Mouse (Mus musculus): Measurements from ENCODE around the gene Nfkbil1. TPM values are rescaled to one million over a fixed set of nuclear protein-coding genes. Genes with fewer than 3 reads are reported as not detected.
"Not testable (repeated sequence)": the region's sequence is repeated elsewhere in the genome, so short reads cannot be mapped to it uniquely, and the experiment has no call there.

Nfkbil1 gene
- polyA plus RNA-seq, 1 experiment, result 20.1 TPM

DNA sequence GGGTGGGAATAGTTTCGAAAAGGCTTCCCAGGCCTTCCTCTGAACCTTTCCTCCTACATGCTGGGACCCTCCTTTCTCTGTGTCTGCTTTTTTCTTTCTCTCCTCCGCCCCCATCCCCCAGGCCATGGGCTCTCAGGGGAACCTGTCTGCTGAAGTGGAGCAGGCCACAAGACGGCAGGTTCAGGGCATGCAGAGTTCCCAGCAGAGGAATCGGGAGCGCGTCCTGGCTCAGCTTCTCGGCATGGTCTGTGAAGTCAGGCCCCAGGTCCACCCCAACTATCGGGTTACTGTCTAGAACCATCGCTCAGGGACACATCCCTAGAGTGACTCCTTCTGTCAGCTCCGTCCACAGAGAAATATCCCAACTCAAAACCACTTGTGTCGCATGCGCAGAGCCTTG is 1.9 kb upstream of the Nfkbil1 start:
- peaks cover 12% of the 10 kb centered on the region for H3K36me3 ChIP-seq (ENCODE audit: control insufficient read depth, insufficient read depth)
- H3K27me3 ChIP-seq (ENCODE audit: control insufficient read depth, insufficient read depth, insufficient read length), result no peaks in the 10 kb centered on the region
- no peak overlapping the region for H3ac ChIP-seq (ENCODE audit: control insufficient read depth, insufficient read length, low read depth)
- no peak overlapping the region for H3K4me3 ChIP-seq (ENCODE audit: insufficient read depth, poor library complexity, severe bottlenecking)
- TF ChIP-seq MYOG (IDR thresholded peaks at IDR 0.05; ENCODE audit: control insufficient read depth, extremely low read depth, insufficient read length) (no peak), MYOD1 (IDR thresholded peaks at IDR 0.05; ENCODE audit: control insufficient read depth, insufficient read length, low read depth) (no peak), CTCF (IDR thresholded peaks at IDR 0.05; ENCODE audit: control insufficient read depth, insufficient read depth, insufficient read length) (no peak), FOSL1 (IDR thresholded peaks at IDR 0.05; ENCODE audit: insufficient read depth, low read length, poor library complexity, severe bottlenecking) (no peak), MAX (IDR thresholded peaks at IDR 0.05) (no peak), CEBPB (IDR thresholded peaks at IDR 0.05; ENCODE audit: low read depth) (no peak), USF1 (IDR thresholded peaks at IDR 0.05; ENCODE audit: low read depth) (no peak)
- H3K79me3 ChIP-seq (ENCODE audit: low read depth), result peaks cover 19% of the 10 kb centered on the region
- peaks cover 38% of the 10 kb centered on the region for H3K79me2 ChIP-seq (ENCODE audit: control insufficient read depth, insufficient read depth)

DNA sequence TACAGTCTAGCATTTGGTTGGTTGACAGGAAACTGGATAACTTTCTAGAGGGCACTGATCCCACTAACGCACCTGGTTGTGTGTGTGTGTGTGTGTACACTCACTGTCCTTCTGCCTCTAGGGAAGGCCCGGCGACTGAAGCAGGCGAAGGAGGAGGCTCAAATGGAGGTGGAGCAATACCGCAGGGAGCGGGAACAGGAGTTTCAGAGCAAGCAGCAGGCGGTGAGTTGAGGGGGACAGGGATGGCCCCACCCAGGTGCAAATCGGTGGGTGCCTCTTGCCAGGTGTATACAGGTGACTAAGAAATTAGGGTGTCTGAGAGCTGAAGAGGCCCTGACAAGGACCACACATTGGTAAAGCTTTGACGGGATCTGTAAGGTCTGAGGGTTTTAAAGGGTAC is 1.4 kb upstream of the Nfkbil1 start:
- Histone ChIP-seq H3K79me2 (ENCODE audit: control insufficient read depth, insufficient read depth) (peaks cover 38% of the 10 kb centered on the region), H3ac (ENCODE audit: control insufficient read depth, insufficient read length, low read depth) (no peak overlapping the region), H3K4me3 (ENCODE audit: insufficient read depth, poor library complexity, severe bottlenecking) (no peak overlapping the region), H3K79me3 (ENCODE audit: low read depth) (peaks cover 15% of the 10 kb centered on the region), H3K36me3 (ENCODE audit: control insufficient read depth, insufficient read depth) (peaks cover 16% of the 10 kb centered on the region), H3K27me3 (ENCODE audit: control insufficient read depth, insufficient read depth, insufficient read length) (no peaks in the 10 kb centered on the region)
- no peak for TF ChIP-seq MAX (IDR thresholded peaks at IDR 0.05)
- no peak for TF ChIP-seq FOSL1 (IDR thresholded peaks at IDR 0.05; ENCODE audit: insufficient read depth, low read length, poor library complexity, severe bottlenecking)
- TF ChIP-seq MYOD1 (IDR thresholded peaks at IDR 0.05; ENCODE audit: control insufficient read depth, insufficient read length, low read depth), result no peak
- no peak for TF ChIP-seq CTCF (IDR thresholded peaks at IDR 0.05; ENCODE audit: control insufficient read depth, insufficient read depth, insufficient read length)
- no peak for TF ChIP-seq USF1 (IDR thresholded peaks at IDR 0.05; ENCODE audit: low read depth)
- no peak for TF ChIP-seq CEBPB (IDR thresholded peaks at IDR 0.05; ENCODE audit: low read depth)
- TF ChIP-seq MYOG (IDR thresholded peaks at IDR 0.05; ENCODE audit: control insufficient read depth, extremely low read depth, insufficient read length), result no peak

- peaks cover 21% of the 10 kb centered on the region for H3K36me3 ChIP-seq (ENCODE audit: control insufficient read depth, insufficient read depth)
- TF ChIP-seq CTCF (IDR thresholded peaks at IDR 0.05; ENCODE audit: control insufficient read depth, insufficient read depth, insufficient read length), result peak; percentile 88
- TF ChIP-seq CEBPB (IDR thresholded peaks at IDR 0.05; ENCODE audit: low read depth), result no peak
- no peak for TF ChIP-seq MAX (IDR thresholded peaks at IDR 0.05)
- TF ChIP-seq MYOG (IDR thresholded peaks at IDR 0.05; ENCODE audit: control insufficient read depth, extremely low read depth, insufficient read length), result no peak
- TF ChIP-seq MYOD1 (IDR thresholded peaks at IDR 0.05; ENCODE audit: control insufficient read depth, insufficient read length, low read depth), result peak; percentile 85
- TF ChIP-seq USF1 (IDR thresholded peaks at IDR 0.05; ENCODE audit: low read depth), result no peak
- no peak for TF ChIP-seq FOSL1 (IDR thresholded peaks at IDR 0.05; ENCODE audit: insufficient read depth, low read length, poor library complexity, severe bottlenecking)
- peaks cover 15% of the 10 kb centered on the region for H3K79me3 ChIP-seq (ENCODE audit: low read depth)
- no peaks in the 10 kb centered on the region for H3K27me3 ChIP-seq (ENCODE audit: control insufficient read depth, insufficient read depth, insufficient read length)
- peak overlapping the region; percentile 51 for H3K4me3 ChIP-seq (ENCODE audit: insufficient read depth, poor library complexity, severe bottlenecking)
- H3ac ChIP-seq (ENCODE audit: control insufficient read depth, insufficient read length, low read depth), result peak overlapping the region; percentile 76
- H3K79me2 ChIP-seq (ENCODE audit: control insufficient read depth, insufficient read depth), result peaks cover 40% of the 10 kb centered on the region
Observed at GRCm38 (mm10) chr17:35236390-35236746, 776 bp upstream of the Nfkbil1 start.

DNA sequence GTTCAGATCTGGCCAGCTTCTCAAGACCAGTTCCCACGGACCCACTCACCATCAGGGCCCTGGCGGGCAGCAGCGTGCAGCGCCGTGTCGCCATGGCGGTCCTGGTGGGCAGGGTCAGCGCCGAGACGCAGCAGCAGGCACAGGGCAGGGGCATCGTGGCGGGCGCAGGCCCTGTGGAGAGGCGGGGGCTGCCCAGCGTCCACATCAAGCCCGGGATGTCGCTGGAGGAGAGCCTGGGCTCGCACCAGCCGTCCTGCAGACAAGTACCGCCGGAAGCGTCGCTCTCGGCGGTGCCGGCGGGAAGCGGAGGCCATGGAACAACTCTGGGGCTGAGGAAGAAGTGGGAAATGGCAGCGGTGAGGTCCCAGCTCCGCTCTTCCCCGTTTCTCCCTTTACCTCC is 689 bp downstream of the Nfkbil1 start:
- H3K27me3 ChIP-seq (ENCODE audit: control insufficient read depth, insufficient read depth, insufficient read length), result no peaks in the 10 kb centered on the region
- H3K4me3 ChIP-seq (ENCODE audit: insufficient read depth, poor library complexity, severe bottlenecking), result peak overlapping the region; percentile 51
- H3K79me2 ChIP-seq (ENCODE audit: control insufficient read depth, insufficient read depth), result peaks cover 54% of the 10 kb centered on the region
- peaks cover 23% of the 10 kb centered on the region for H3K79me3 ChIP-seq (ENCODE audit: low read depth)
- peaks cover 28% of the 10 kb centered on the region for H3K36me3 ChIP-seq (ENCODE audit: control insufficient read depth, insufficient read depth)
- H3ac ChIP-seq (ENCODE audit: control insufficient read depth, insufficient read length, low read depth), result peak overlapping the region; percentile 90
- no peak for TF ChIP-seq MAX (IDR thresholded peaks at IDR 0.05)
- TF ChIP-seq FOSL1 (IDR thresholded peaks at IDR 0.05; ENCODE audit: insufficient read depth, low read length, poor library complexity, severe bottlenecking), result no peak

GRCm38 (mm10) chr17:35234090-35234489 is 1.5 kb downstream of the Nfkbil1 start:
- H3K4me3 ChIP-seq (ENCODE audit: insufficient read depth, poor library complexity, severe bottlenecking); H3ac ChIP-seq (ENCODE audit: control insufficient read depth, insufficient read length, low read depth); H3K27me3 ChIP-seq (ENCODE audit: control insufficient read depth, insufficient read depth, insufficient read length): not testable (repeated sequence)
- H3K79me3 ChIP-seq (ENCODE audit: low read depth), result peaks cover 23% of the 10 kb centered on the region
- H3K79me2 ChIP-seq (ENCODE audit: control insufficient read depth, insufficient read depth), result peaks cover 59% of the 10 kb centered on the region
- H3K36me3 ChIP-seq (ENCODE audit: control insufficient read depth, insufficient read depth), result peaks cover 37% of the 10 kb centered on the region

GRCm38 (mm10) chr17:35233114-35233980 is 2.2 kb downstream of the Nfkbil1 start, which contains the start of gene Atp6v1g2:
Gene Atp6v1g2, plus strand, starts transcription at chr17:35233660.
- peak within 1 kb of the TSS; percentile 51 for H3K4me3 ChIP-seq (ENCODE audit: insufficient read depth, poor library complexity, severe bottlenecking)
- H3K36me3 ChIP-seq (ENCODE audit: control insufficient read depth, insufficient read depth), result peaks cover 37% of the 10 kb centered on the region
- H3K79me2 ChIP-seq (ENCODE audit: control insufficient read depth, insufficient read depth), result peaks cover 60% of the 10 kb centered on the region
- TF ChIP-seq CEBPB (IDR thresholded peaks at IDR 0.05; ENCODE audit: low read depth) (no peak), MYOD1 (IDR thresholded peaks at IDR 0.05; ENCODE audit: control insufficient read depth, insufficient read length, low read depth) (no peak)
- peaks cover 23% of the 10 kb centered on the region for H3K79me3 ChIP-seq (ENCODE audit: low read depth)
- H3K27me3 ChIP-seq (ENCODE audit: control insufficient read depth, insufficient read depth, insufficient read length), result no peaks in the 10 kb centered on the region
- H3ac ChIP-seq (ENCODE audit: control insufficient read depth, insufficient read length, low read depth), result peak within 1 kb of the TSS; percentile 90
